Mouse (Mus musculus): ENCODE measurements at regions not wholly inside any gene's neighbourhood (a gene's known extent, or its start where the extent isn't known, plus 50 kb on each side); places are given as distances from the start of the nearest gene placed in this dataset.

GRCm38 (mm10) chr13:52013757-52014156 is 167.3 kb downstream of the Gadd45g start:
- H3K4me3 ChIP-seq (replicated peaks; ENCODE audit: low read depth, low read length) = no peak overlapping the region
- H3K27me3 ChIP-seq (ENCODE audit: insufficient read depth, low read length) = no peaks in the 10 kb centered on the region
- ATAC-seq (replicated peaks; ENCODE audit: low FRiP score, low read depth) (no peak), DNase-seq (ENCODE audit: low spot score) (no peak)
- no peak overlapping the region for H3K9ac ChIP-seq (ENCODE audit: low read depth, low read length)
- 83% methylated on average over 2 of the region's 2 CpGs for WGBS
- no peaks in the 10 kb centered on the region for H3K9me3 ChIP-seq (replicated peaks; ENCODE audit: low read length)
- no peak overlapping the region for H3K4me2 ChIP-seq (ENCODE audit: low read length)
- H3K36me3 ChIP-seq (ENCODE audit: insufficient read depth, low read length) = no peaks in the 10 kb centered on the region
- no peak overlapping the region for H3K27ac ChIP-seq
- 0 out of 2 replicates have a peak, but pooled peaks cover 3% of the 10 kb centered on the region for H3K4me1 ChIP-seq (replicated peaks; ENCODE audit: insufficient read depth, low read length)
- no peak for TF ChIP-seq CTCF (IDR thresholded peaks at IDR 0.05; ENCODE audit: low read depth)

GRCm38 (mm10) chr13:52014566-52014965 is 168.1 kb downstream of the Gadd45g start:
- no peak overlapping the region for H3K4me3 ChIP-seq (replicated peaks; ENCODE audit: low read depth, low read length)
- no peak overlapping the region for H3K27ac ChIP-seq
- 68% methylated on average over 7 of the region's 7 CpGs for WGBS
- no peak for DNase-seq (ENCODE audit: low spot score)
- H3K9ac ChIP-seq (ENCODE audit: low read depth, low read length) = no peak overlapping the region
- 0 out of 2 replicates have a peak, but pooled peaks cover 3% of the 10 kb centered on the region for H3K4me1 ChIP-seq (replicated peaks; ENCODE audit: insufficient read depth, low read length)
- ATAC-seq (replicated peaks; ENCODE audit: low FRiP score, low read depth) = no peak
- H3K4me2 ChIP-seq (ENCODE audit: low read length) = no peak overlapping the region
- no peaks in the 10 kb centered on the region for H3K27me3 ChIP-seq (ENCODE audit: insufficient read depth, low read length)
- no peaks in the 10 kb centered on the region for H3K9me3 ChIP-seq (replicated peaks; ENCODE audit: low read length)
- no peaks in the 10 kb centered on the region for H3K36me3 ChIP-seq (ENCODE audit: insufficient read depth, low read length)
- no peak for TF ChIP-seq CTCF (IDR thresholded peaks at IDR 0.05; ENCODE audit: low read depth)

- Histone ChIP-seq H3K27me3 (ENCODE audit: insufficient read depth, low read length) (no peaks in the 10 kb centered on the region), H3K9ac (ENCODE audit: low read depth, low read length) (no peak overlapping the region), H3K4me2 (ENCODE audit: low read length) (no peak overlapping the region), H3K4me3 (replicated peaks; ENCODE audit: low read depth, low read length) (no peak overlapping the region), H3K36me3 (ENCODE audit: insufficient read depth, low read length) (no peaks in the 10 kb centered on the region), H3K27ac (no peak overlapping the region), H3K9me3 (replicated peaks; ENCODE audit: low read length) (no peaks in the 10 kb centered on the region), H3K4me1 (replicated peaks; ENCODE audit: insufficient read depth, low read length) (0 out of 2 replicates have a peak, but pooled peaks cover 3% of the 10 kb centered on the region)
- no peak for TF ChIP-seq CTCF (IDR thresholded peaks at IDR 0.05; ENCODE audit: low read depth)
- 25% methylated on average over 4 of the region's 4 CpGs for WGBS
- peak; percentile 44 for DNase-seq (ENCODE audit: low spot score)
- ATAC-seq (replicated peaks; ENCODE audit: low FRiP score, low read depth) = no peak
Measured at GRCm38 (mm10) chr13:52015066-52015465, 168.6 kb downstream of the Gadd45g start.

- Histone ChIP-seq H3K4me3 (replicated peaks; ENCODE audit: low read depth, low read length) (no peak overlapping the region), H3K27me3 (ENCODE audit: insufficient read depth, low read length) (no peaks in the 10 kb centered on the region), H3K27ac (no peak overlapping the region), H3K9me3 (replicated peaks; ENCODE audit: low read length) (no peaks in the 10 kb centered on the region), H3K36me3 (ENCODE audit: insufficient read depth, low read length) (no peaks in the 10 kb centered on the region), H3K4me2 (ENCODE audit: low read length) (no peak overlapping the region), H3K4me1 (replicated peaks; ENCODE audit: insufficient read depth, low read length) (0 out of 2 replicates have a peak, but pooled peaks cover 3% of the 10 kb centered on the region), H3K9ac (ENCODE audit: low read depth, low read length) (no peak overlapping the region)
- DNase-seq (ENCODE audit: low spot score) = no peak
- WGBS = 31% methylated on average over 5 of the region's 5 CpGs
- no peak for ATAC-seq (replicated peaks; ENCODE audit: low FRiP score, low read depth)
- no peak for TF ChIP-seq CTCF (IDR thresholded peaks at IDR 0.05; ENCODE audit: low read depth)
Measured at GRCm38 (mm10) chr13:52015496-52015895, 169.0 kb downstream of the Gadd45g start.

- Histone ChIP-seq H3K4me3 (replicated peaks; ENCODE audit: low read depth, low read length) (no peak overlapping the region), H3K4me1 (replicated peaks; ENCODE audit: insufficient read depth, low read length) (peaks cover 6% of the 10 kb centered on the region; the same call in 1 of the 2 replicates), H3K27ac (no peak overlapping the region), H3K36me3 (ENCODE audit: insufficient read depth, low read length) (no peaks in the 10 kb centered on the region), H3K9ac (ENCODE audit: low read depth, low read length) (no peak overlapping the region), H3K9me3 (replicated peaks; ENCODE audit: low read length) (no peaks in the 10 kb centered on the region), H3K4me2 (ENCODE audit: low read length) (no peak overlapping the region), H3K27me3 (ENCODE audit: insufficient read depth, low read length) (no peaks in the 10 kb centered on the region)
- DNase-seq (ENCODE audit: low spot score) (no peak), ATAC-seq (replicated peaks; ENCODE audit: low FRiP score, low read depth) (no peak)
- 60% methylated on average over 11 of the region's 11 CpGs for WGBS
- no peak for TF ChIP-seq CTCF (IDR thresholded peaks at IDR 0.05; ENCODE audit: low read depth)
Measured at GRCm38 (mm10) chr13:52017598-52018190, 171.2 kb downstream of the Gadd45g start.

GRCm38 (mm10) chr13:52019647-52020046 is 173.2 kb downstream of the Gadd45g start:
- no peak for ATAC-seq (replicated peaks; ENCODE audit: low FRiP score, low read depth)
- WGBS = 91% methylated on average over 8 of the region's 8 CpGs
- no peak for DNase-seq (ENCODE audit: low spot score)
- Histone ChIP-seq H3K27me3 (ENCODE audit: insufficient read depth, low read length) (no peaks in the 10 kb centered on the region), H3K4me1 (replicated peaks; ENCODE audit: insufficient read depth, low read length) (peaks cover 12% of the 10 kb centered on the region; the same call in 1 of the 2 replicates), H3K9me3 (replicated peaks; ENCODE audit: low read length) (no peaks in the 10 kb centered on the region), H3K4me3 (replicated peaks; ENCODE audit: low read depth, low read length) (no peak overlapping the region), H3K27ac (no peak overlapping the region), H3K9ac (ENCODE audit: low read depth, low read length) (no peak overlapping the region), H3K4me2 (ENCODE audit: low read length) (no peak overlapping the region), H3K36me3 (ENCODE audit: insufficient read depth, low read length) (no peaks in the 10 kb centered on the region)
- TF ChIP-seq CTCF (IDR thresholded peaks at IDR 0.05; ENCODE audit: low read depth) = no peak

GRCm38 (mm10) chr13:52021150-52021549 is 174.7 kb downstream of the Gadd45g start:
- H3K36me3 ChIP-seq (ENCODE audit: insufficient read depth, low read length) = no peaks in the 10 kb centered on the region
- no peaks in the 10 kb centered on the region for H3K9me3 ChIP-seq (replicated peaks; ENCODE audit: low read length)
- H3K27ac ChIP-seq = no peak overlapping the region
- no peak for TF ChIP-seq CTCF (IDR thresholded peaks at IDR 0.05; ENCODE audit: low read depth)
- ATAC-seq (replicated peaks; ENCODE audit: low FRiP score, low read depth) = no peak
- H3K27me3 ChIP-seq (ENCODE audit: insufficient read depth, low read length) = no peaks in the 10 kb centered on the region
- H3K4me2 ChIP-seq (ENCODE audit: low read length) = no peak overlapping the region
- no peak overlapping the region for H3K4me3 ChIP-seq (replicated peaks; ENCODE audit: low read depth, low read length)
- H3K9ac ChIP-seq (ENCODE audit: low read depth, low read length) = no peak overlapping the region
- WGBS = 49% methylated on average over 11 of the region's 11 CpGs
- H3K4me1 ChIP-seq (replicated peaks; ENCODE audit: insufficient read depth, low read length) = peaks cover 17% of the 10 kb centered on the region; the same call in 1 of the 2 replicates
- DNase-seq (ENCODE audit: low spot score) = peak; percentile 13
